Mouse (Mus musculus) limb, embryonic 15.5 days (tissue): ENCODE measurements around the gene Usp54. TPM values are rescaled to one million over a fixed set of nuclear protein-coding genes. Genes with fewer than 3 reads are reported as not detected.

Experiments used
- ATAC-seq: fragments of 200-750 bp; cut with Nextera tagmentation; 2 replicates; pipeline ENCODE4 v1.8.0; 2017; ENCODE audit warnings: low read depth, moderate TSS enrichment; ENCODE audit not compliant: insufficient number of reproducible peaks, low FRiP score, low TSS enrichment
- H3K27ac ChIP-seq: fragments of 300-500 bp; sonication (generic); 2 replicates; pipeline ENCODE4 v1.5.1; 2015; ENCODE audit warnings: moderate library complexity, mild to moderate bottlenecking, inconsistent platforms
- H3K27me3 ChIP-seq: fragments of 300-500 bp; sonication (generic); 2 replicates; pipeline ENCODE4 v1.6.1; 2015; ENCODE audit warnings: inconsistent platforms
- H3K36me3 ChIP-seq: fragments of 300-500 bp; sonication (generic); 2 replicates; pipeline ENCODE4 v1.6.1; 2015; ENCODE audit warnings: inconsistent platforms
- H3K4me1 ChIP-seq: fragments of 300-500 bp; sonication (generic); 2 replicates; pipeline ENCODE4 v1.6.1; 2015; ENCODE audit warnings: inconsistent platforms
- H3K4me2 ChIP-seq: fragments of 300-500 bp; sonication (generic); 2 replicates; pipeline ENCODE4 v1.6.1; 2015; ENCODE audit warnings: mild to moderate bottlenecking, inconsistent platforms
- H3K4me3 ChIP-seq: fragments of 300-500 bp; sonication (generic); 2 replicates; pipeline ENCODE4 v1.5.1; 2015; ENCODE audit warnings: mild to moderate bottlenecking, inconsistent platforms
- H3K9ac ChIP-seq: fragments of 300-500 bp; sonication (generic); 2 replicates; pipeline ENCODE4 v1.6.1; 2015; ENCODE audit warnings: inconsistent platforms
- H3K9me3 ChIP-seq: fragments of 300-500 bp; sonication (generic); 2 replicates; pipeline ENCODE4 v1.6.1; 2016; ENCODE audit warnings: inconsistent platforms
- WGBS: fragments of 180-500 bp; shearing (Covaris S2); methylation state at CpG from one replicate; pipeline ENCODE4 v1.1.7; 2015; 5-methylcytosine and 5-hydroxymethylcytosine counted together
- polyA plus RNA-seq: library from polyadenylated mRNA; unstranded; fragments of >200 nt; fragmentation: Nextera tagmentation; extraction: Ambion mirVana; gene quantifications from 2 replicates; pipeline ENCODE4 v1.2.1, GENCODE M21; 2015

The Usp54 gene
- polyA plus RNA-seq, 1 experiment from 2014 or later, result 7.2 TPM

DNA sequence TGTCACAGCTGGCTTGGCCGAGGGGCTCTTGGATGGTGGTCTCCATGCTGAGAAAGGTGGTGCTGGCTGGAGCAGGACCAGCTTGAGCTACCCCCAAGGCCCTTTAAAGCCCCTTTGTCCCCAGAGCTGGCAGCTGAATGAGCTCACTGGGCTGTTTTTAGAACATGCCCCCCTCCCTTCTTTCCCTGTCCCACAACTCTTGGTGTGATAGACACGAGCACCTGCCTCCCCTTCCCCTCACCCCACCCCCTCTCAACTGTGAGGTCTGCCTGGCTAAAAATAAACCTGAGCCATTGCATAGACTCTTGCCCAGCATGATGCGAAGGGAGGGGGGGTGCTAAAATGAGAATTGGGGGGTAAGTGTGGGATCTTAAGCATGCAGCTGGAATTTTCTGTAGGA lies 23.6 kb upstream of the Usp54 start:
- Histone ChIP-seq H3K36me3 (no peaks in the 10 kb centered on the region), H3K27ac (peak overlapping the region; percentile 74), H3K9ac (no peak overlapping the region), H3K9me3 (no peaks in the 10 kb centered on the region), H3K4me2 (no peak overlapping the region), H3K4me1 (peaks cover 33% of the 10 kb centered on the region), H3K27me3 (no peaks in the 10 kb centered on the region), H3K4me3 (peak overlapping the region; percentile 73; the same call in 1 of the 2 replicates)
- ATAC-seq, result peak; percentile 35; the same call in 1 of the 2 replicates
- WGBS, result 32% methylated on average over 3 of the region's 3 CpGs

DNA sequence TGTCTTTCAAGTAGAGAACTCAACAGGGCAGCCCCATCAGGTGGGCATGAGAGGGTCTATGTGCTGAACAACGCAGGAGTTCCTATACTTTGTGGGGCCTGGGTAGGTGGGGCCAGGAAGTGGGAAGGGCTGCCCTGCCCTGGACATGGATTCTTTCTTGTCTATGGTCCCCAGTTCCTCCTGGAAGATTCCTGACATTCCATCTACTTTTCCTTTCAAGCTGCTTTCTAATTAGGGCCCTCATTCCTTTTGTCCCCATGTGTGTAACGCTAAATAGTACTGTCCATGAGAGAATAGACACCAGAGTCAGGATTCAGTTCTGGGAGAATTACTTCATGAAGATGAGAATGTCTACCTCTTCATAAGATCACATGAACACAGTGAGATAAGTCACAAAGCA lies 22.7 kb upstream of the Usp54 start:
- H3K27ac ChIP-seq, result peak overlapping the region; percentile 74
- no peaks in the 10 kb centered on the region for H3K9me3 ChIP-seq
- no peaks in the 10 kb centered on the region for H3K36me3 ChIP-seq
- no peak overlapping the region for H3K9ac ChIP-seq
- WGBS, result 64% methylated on average over 2 of the region's 2 CpGs
- H3K27me3 ChIP-seq, result no peaks in the 10 kb centered on the region
- no peak for ATAC-seq
- H3K4me2 ChIP-seq, result no peak overlapping the region
- H3K4me1 ChIP-seq, result peaks cover 33% of the 10 kb centered on the region
- peak overlapping the region; percentile 73 for H3K4me3 ChIP-seq

- Histone ChIP-seq H3K27ac (peak overlapping the region; percentile 97), H3K27me3 (no peaks in the 10 kb centered on the region), H3K4me1 (peaks cover 33% of the 10 kb centered on the region), H3K4me2 (0 out of 2 replicates have a peak overlapping the region, but pooled peaks have one; percentile 89), H3K4me3 (peak overlapping the region; percentile 73; the same call in 1 of the 2 replicates), H3K9me3 (no peaks in the 10 kb centered on the region), H3K36me3 (no peaks in the 10 kb centered on the region), H3K9ac (no peak overlapping the region)
- ATAC-seq, result no peak
- 86% methylated on average over 3 of the region's 3 CpGs for WGBS
Measured at GRCm38 (mm10) chr14:20662740-20663139, 21.9 kb upstream of the Usp54 start.

GRCm38 (mm10) chr14:20661661-20662331 lies 20.9 kb upstream of the Usp54 start:
- no peak; the same call in 1 of the 2 replicates for ATAC-seq
- peak overlapping the region; percentile 80 for H3K9ac ChIP-seq
- WGBS, result 11% methylated on average over 19 of the region's 19 CpGs
- H3K4me1 ChIP-seq, result peaks cover 33% of the 10 kb centered on the region
- peak overlapping the region; percentile 73 for H3K4me3 ChIP-seq
- H3K4me2 ChIP-seq, result peak overlapping the region; percentile 89
- no peaks in the 10 kb centered on the region for H3K36me3 ChIP-seq
- H3K9me3 ChIP-seq, result no peaks in the 10 kb centered on the region
- H3K27ac ChIP-seq, result peak overlapping the region; percentile 97
- no peaks in the 10 kb centered on the region for H3K27me3 ChIP-seq

GRCm38 (mm10) chr14:20660827-20661660 lies 20.2 kb upstream of the Usp54 start:
- no peaks in the 10 kb centered on the region for H3K27me3 ChIP-seq
- H3K36me3 ChIP-seq, result no peaks in the 10 kb centered on the region
- H3K4me3 ChIP-seq, result peak overlapping the region; percentile 73
- peaks cover 33% of the 10 kb centered on the region for H3K4me1 ChIP-seq
- peak overlapping the region; percentile 97 for H3K27ac ChIP-seq
- peak overlapping the region; percentile 89 for H3K4me2 ChIP-seq
- peak overlapping the region; percentile 80 for H3K9ac ChIP-seq
- WGBS, result 1% methylated on average over 51 of the region's 52 CpGs
- H3K9me3 ChIP-seq, result no peaks in the 10 kb centered on the region
- peak; percentile 76 for ATAC-seq

- WGBS, result 97% methylated on average over 7 of the region's 7 CpGs
- H3K4me2 ChIP-seq, result no peak overlapping the region
- H3K27me3 ChIP-seq, result no peaks in the 10 kb centered on the region
- no peak for ATAC-seq
- no peak overlapping the region for H3K27ac ChIP-seq
- no peak overlapping the region for H3K9ac ChIP-seq
- H3K4me1 ChIP-seq, result peaks cover 30% of the 10 kb centered on the region
- no peaks in the 10 kb centered on the region for H3K36me3 ChIP-seq
- H3K4me3 ChIP-seq, result no peak overlapping the region
- H3K9me3 ChIP-seq, result no peaks in the 10 kb centered on the region
Measured at GRCm38 (mm10) chr14:20659687-20660086, 18.8 kb upstream of the Usp54 start.

GRCm38 (mm10) chr14:20658902-20659301 lies 18.0 kb upstream of the Usp54 start:
- Histone ChIP-seq H3K9me3 (no peaks in the 10 kb centered on the region), H3K27me3 (no peaks in the 10 kb centered on the region), H3K27ac (no peak overlapping the region), H3K9ac (no peak overlapping the region), H3K4me3 (no peak overlapping the region), H3K4me2 (no peak overlapping the region), H3K4me1 (peaks cover 24% of the 10 kb centered on the region), H3K36me3 (no peaks in the 10 kb centered on the region)
- no peak for ATAC-seq
- 81% methylated on average over 6 of the region's 6 CpGs for WGBS

DNA sequence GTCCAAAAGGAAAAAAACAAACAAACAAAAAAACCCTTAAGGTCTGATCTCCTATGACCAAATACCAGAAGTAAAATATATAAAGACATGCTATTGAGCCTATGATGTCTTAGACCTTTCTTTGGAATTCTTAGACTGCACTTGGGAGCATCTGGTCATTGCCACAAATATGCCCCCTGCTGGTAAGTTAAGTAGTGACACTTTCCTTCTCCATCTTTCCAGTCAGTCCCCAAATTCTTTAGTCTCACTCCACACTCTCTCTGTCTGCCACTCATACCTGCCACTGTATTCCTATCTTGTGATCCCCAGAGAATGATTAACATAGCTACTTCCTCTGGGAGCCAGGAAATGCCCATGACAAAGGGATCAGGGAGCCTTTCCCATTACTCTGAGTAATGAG lies 17.5 kb upstream of the Usp54 start:
- H3K4me1 ChIP-seq, result peaks cover 22% of the 10 kb centered on the region
- no peaks in the 10 kb centered on the region for H3K36me3 ChIP-seq
- no peak overlapping the region for H3K27ac ChIP-seq
- no peak overlapping the region for H3K9ac ChIP-seq
- no peak overlapping the region for H3K4me2 ChIP-seq
- no peak for ATAC-seq
- H3K27me3 ChIP-seq, result no peaks in the 10 kb centered on the region
- no peak overlapping the region for H3K4me3 ChIP-seq
- H3K9me3 ChIP-seq, result no peaks in the 10 kb centered on the region

- H3K27me3 ChIP-seq, result no peaks in the 10 kb centered on the region
- H3K4me3 ChIP-seq, result no peak within 1 kb of the TSS
- H3K4me1 ChIP-seq, result peaks cover 9% of the 10 kb centered on the region
- WGBS, result 49% methylated on average over 11 of the region's 11 CpGs
- H3K9me3 ChIP-seq, result no peaks in the 10 kb centered on the region
- no peak within 1 kb of the TSS for H3K27ac ChIP-seq
- no peaks in the 10 kb centered on the region for H3K36me3 ChIP-seq
- no peak within 1 kb of the TSS for H3K9ac ChIP-seq
- no peak within 1 kb of the TSS for H3K4me2 ChIP-seq
- ATAC-seq, result no peak
Measured at GRCm38 (mm10) chr14:20656361-20656760, 15.5 kb upstream of the Usp54 start, which contains the start of gene Myoz1. Myoz1 (minus strand) TSS chr14:20656540.

DNA sequence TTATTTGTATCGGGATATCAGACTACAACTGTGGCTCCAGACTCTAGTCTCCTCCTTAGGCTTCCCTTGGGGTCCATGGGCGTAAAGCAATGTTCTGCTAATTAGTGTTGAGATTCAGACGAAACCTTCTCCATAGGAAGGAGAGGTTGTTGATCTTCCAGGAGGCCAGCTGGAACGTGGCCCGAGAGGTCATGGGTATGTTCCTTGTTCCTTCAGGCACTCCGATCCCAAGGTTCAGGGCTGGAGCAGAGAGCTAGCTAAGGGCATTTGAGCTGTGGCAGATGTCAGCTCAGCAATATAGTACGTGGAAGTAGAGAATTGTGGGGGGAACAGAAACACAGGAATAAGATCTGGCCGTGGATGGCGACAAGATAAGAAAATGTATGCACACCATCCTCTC lies 14.9 kb upstream of the Usp54 start:
- Histone ChIP-seq H3K9ac (no peak overlapping the region), H3K27me3 (no peaks in the 10 kb centered on the region), H3K9me3 (no peaks in the 10 kb centered on the region), H3K36me3 (no peaks in the 10 kb centered on the region), H3K4me3 (no peak overlapping the region), H3K27ac (no peak overlapping the region), H3K4me2 (no peak overlapping the region), H3K4me1 (peaks cover 6% of the 10 kb centered on the region)
- 72% methylated on average over 9 of the region's 9 CpGs for WGBS
- no peak for ATAC-seq

- ATAC-seq, result no peak
- no peak overlapping the region for H3K4me3 ChIP-seq
- H3K27me3 ChIP-seq, result no peaks in the 10 kb centered on the region
- H3K9ac ChIP-seq, result no peak overlapping the region
- no peak overlapping the region for H3K4me2 ChIP-seq
- no peaks in the 10 kb centered on the region for H3K36me3 ChIP-seq
- no peaks in the 10 kb centered on the region for H3K9me3 ChIP-seq
- 67% methylated on average over 9 of the region's 9 CpGs for WGBS
- H3K4me1 ChIP-seq, result no peaks in the 10 kb centered on the region
- no peak overlapping the region for H3K27ac ChIP-seq
Measured at GRCm38 (mm10) chr14:20654690-20655421, 14.0 kb upstream of the Usp54 start.
